Mouse (Mus musculus): ENCODE measurements around the gene Ptges2.

Gene Ptges2

GRCm38 (mm10) chr2:32416556-32416955, 20.9 kb downstream of the Ptges2 start:
- no peak for DNase-seq

DNA sequence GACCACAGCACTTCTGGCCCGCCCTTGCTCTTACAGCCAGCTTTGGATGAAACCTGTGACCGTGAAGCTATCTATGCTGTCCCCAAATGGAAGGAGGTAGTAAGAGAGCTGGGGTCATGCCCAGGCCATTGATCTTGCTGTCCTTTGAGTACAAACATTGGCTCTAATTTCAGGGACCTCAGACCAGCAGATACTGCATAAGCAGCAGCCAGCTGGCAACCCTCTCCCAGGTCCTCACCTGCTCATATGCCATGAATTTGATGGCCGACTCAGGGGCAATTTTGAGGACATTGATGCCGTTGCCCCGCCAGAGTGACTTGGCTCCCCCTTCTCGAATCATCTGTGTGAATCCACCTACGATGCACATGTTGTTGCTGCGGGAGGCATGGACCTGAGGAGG, 21.8 kb downstream of the Ptges2 start:
- no peak for DNase-seq

- no peak for DNase-seq
Measured at GRCm38 (mm10) chr2:32418430-32419151, 22.9 kb downstream of the Ptges2 start.

GRCm38 (mm10) chr2:32419359-32419758, 23.7 kb downstream of the Ptges2 start:
- peak; percentile 80 for DNase-seq

GRCm38 (mm10) chr2:32420066-32420608, 24.4 kb downstream of the Ptges2 start:
- DNase-seq: no peak

DNA sequence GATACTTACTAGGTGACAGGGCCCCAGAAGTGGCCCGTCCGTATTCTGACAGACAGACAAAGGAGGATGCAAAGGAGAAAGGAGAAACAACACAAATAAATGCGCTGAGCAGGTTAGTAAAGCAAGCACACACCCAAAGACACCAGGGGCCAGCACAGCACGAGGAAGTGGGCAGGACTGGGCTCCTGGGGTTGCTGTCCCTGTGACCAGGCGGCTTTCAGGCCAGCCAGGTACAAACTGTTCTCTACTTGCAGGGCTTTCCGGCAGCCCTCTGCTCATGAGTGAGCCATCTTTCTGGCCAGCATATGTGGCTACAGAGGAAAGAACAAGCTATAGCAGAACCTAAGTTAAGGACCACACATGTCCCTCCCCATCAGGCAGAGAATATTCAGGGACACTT, 25.0 kb downstream of the Ptges2 start:
- no peak for DNase-seq

GRCm38 (mm10) chr2:32421851-32422251, 26.2 kb downstream of the Ptges2 start:
- no peak for DNase-seq

DNA sequence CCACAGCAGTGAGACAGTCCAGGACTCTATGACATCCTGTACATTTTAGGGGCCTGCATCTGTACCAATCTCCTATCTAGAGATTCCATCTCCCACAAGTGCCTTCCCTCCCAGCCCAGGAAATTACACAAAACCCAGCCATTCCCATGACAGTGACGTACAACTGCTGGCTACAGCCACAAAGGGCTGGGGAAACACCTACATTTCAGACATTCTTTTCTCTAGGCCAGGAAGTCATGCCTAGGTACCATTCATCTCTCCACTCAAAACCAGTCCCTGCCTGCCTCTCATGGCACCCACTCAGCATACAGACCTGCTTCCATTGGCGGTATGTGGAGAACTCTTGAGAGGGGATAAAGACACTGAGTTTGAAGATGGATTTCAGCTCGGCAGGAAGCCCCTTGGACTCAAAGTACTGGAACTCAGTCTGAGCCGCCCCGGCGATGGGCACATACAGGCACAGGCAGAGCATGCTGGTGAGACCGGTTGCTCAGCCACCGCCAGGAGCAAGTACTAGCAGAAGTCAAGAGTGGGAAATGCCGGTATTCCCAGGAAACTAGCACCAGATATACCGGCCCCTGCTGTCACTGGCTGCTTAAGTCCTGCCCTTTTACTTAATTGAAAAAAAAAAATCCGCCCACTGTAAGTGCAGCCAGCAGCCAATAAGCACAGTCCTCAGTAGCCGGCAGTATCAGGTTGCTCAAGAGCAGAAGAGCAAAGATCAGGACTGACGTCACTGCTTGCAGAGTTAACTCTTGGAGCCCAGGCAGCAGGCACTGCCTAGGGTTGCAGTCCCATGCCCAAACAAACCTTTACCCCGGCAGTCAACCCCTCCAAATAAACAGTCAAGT, 28.0 kb downstream of the Ptges2 start:
- peak; percentile 68 for DNase-seq

DNA sequence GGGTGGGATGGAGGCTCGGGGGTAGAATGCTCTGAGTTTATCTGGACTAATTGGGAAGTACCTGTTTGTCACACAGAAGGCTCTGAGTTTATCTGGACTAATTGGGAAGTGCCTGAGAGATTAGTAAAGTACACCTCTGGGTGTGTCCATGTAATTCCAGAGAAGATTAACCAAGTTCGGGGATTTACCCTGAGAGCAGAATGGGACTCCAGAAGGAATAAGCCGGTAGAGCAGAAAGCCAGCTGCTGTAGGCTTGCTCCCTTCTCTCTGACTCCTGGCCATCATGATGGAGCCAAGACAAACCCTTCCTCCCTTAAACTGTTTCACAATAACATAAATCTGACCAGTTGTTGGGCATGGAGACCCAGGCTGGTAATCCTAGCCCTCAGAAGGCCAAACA, 29.1 kb downstream of the Ptges2 start:
- no peak for DNase-seq

DNA sequence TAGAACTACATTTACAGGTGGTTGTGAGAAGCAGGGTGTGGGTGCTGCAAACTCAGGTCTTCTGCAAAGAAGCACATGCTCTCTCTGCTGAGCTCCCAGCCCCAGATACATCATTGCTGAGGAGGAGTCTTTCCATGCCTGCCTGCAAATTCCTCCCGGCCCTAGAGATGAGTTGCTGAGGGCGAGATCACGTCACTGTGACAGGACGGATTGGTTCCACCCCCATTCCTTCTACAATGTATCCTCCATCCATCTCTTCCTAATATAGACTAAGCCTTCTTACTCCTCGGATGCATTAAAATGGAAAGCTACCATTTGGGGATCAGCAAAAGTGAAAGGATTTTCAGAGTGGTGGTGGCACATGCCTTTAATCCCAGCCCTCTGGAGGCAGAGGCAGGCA, 29.9 kb downstream of the Ptges2 start:
- DNase-seq: no peak

DNA sequence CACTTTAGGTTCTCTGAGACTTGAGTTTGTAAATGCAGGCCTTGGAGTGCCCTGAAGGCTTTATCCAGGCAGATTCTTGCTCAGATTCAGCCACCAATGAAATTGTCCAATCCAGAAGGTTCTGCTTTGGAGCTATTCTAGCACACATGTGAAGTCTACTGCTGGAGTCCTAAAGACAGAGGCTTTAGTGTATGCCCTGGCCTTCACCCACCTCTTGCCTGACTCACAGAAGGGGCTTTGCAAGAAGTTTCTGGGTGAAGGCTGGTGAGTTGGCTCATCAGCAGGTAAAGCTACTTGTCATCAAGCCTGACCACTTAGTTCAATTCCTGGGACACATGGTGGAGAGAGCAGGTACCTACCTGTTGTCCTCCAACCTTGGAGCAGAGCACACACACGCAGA, 30.4 kb downstream of the Ptges2 start:
- DNase-seq: no peak

DNA sequence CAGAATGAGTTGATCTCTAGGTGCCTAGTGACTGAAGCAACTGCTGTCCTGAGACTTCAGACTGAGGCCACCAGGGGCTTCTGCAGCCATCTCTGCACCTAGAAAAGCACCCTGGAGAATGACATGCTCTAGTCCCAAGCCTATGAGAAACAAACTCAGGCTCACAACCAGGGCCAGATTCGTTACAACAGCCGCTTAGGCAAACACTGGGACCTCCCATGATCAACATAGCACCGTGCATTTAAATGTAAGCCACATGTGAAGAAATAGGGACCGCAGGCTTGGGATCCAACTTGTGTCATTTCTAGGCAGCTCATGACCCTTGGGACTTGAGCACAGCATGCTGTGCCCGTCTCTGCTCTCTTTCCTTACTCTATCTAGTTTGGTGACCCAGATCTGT, 32.0 kb downstream of the Ptges2 start:
- no peak for DNase-seq

GRCm38 (mm10) chr2:32428262-32428722, 32.6 kb downstream of the Ptges2 start:
- DNase-seq: no peak

GRCm38 (mm10) chr2:32429215-32429891, 33.7 kb downstream of the Ptges2 start:
- no peak for DNase-seq

DNA sequence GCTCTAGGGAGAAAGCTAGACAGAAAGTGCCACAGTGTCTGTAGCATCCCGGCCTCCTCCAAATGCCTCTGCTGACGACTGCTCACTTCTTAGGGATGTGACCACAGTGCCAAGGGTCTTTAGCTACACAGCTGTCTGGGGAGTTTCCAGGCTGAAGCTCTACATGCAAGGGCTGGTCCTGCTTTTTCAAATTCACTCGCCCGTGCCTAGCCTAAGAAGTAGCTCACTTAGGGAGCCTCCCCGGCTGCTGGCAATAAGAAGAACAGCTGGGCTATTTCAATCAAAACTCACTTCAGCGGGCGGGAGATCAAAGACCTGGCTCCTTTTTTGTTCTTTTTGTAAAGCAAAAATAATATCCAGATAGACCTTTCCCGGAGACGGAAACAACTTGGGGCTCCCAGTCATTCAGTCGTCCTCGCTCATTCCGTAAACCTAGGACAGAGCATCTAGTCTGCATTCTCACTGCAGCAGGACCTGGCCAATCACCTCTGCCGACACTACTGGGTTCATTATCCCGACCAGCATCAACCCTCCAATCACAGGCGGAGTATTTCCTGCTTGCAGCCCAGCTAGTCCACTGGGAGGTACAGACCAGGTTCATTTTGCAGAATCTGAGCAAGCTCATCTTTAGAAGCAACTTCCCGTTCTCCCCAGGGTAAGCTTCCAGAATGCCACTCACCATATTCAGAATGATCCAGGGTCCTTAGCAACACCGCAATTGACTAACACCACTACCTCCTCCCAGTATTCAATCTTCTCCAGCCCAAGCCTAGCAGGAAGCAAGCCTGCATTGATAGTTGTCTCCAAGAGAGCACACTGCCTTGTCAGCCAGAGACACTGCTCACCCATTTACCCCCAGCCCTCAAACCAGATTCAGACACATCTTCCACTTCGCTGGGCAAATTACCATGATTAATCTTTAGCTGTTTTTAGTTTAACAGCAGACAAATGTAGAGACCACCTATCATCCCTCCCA, 35.3 kb downstream of the Ptges2 start:
- peak; percentile 95 for DNase-seq

DNA sequence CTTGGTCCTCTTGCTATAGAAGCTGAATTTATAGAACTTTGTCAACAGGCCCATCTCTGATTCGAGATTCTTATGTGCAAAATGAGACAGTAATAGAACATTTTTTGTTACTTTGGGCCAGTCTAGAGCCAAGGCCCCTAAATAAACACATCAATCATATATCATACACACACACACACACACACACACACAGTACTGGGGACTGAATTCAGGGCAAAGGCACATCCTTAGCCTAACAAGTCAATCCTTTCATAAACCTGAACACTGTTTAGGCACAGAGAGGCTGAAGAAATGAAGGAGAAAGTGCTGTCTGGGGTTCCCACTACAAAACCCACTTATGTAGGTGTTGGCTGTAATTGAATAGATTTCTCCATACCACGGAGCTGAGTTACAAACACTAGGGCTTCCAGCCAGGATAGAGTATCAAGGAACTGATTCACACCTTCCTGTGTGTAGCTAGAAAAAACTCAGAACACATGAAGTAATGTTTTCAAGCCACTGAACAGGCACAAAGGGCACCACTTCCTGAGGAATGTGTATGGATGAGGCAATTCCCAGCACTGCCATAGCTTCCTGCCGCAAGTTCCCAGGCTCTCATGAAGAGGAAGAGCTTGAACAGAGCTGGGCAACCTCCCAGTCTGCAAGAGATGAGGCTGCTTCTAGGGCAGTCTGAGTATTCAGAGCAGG, 41.1 kb downstream of the Ptges2 start:
- DNase-seq: no peak

DNA sequence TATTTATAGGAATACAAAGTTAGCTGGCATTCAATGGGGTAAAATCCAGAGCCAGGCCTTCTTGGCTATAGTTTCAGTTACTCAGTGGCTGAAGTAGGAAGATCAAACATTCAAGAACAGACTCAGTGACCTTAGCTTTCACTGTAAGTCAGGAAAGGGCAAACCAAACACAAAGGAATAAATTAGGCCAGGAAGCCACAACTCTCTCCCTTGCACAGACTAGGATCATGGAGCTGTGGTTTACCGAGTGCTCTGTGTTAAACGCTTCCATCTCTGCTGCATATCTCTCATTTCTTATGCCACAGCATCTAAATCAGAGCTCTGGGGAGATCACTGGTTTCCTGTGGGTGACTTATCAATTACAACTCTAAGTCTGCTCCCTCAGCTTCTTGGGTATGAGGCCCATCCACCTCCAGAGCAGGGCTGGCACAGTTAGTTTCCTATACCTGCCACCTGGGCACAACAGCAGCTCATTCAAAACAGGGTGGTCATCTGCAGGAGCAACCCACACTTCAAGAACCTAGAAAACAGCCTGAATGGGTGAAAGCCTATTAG, 42.0 kb downstream of the Ptges2 start:
- no peak for DNase-seq

- DNase-seq: no peak
Measured at GRCm38 (mm10) chr2:32438733-32439132, 43.0 kb downstream of the Ptges2 start.

- DNase-seq: no peak
Measured at GRCm38 (mm10) chr2:32439177-32439576, 43.5 kb downstream of the Ptges2 start.

- no peak for DNase-seq
Measured at GRCm38 (mm10) chr2:32440164-32440563, 44.5 kb downstream of the Ptges2 start.

DNA sequence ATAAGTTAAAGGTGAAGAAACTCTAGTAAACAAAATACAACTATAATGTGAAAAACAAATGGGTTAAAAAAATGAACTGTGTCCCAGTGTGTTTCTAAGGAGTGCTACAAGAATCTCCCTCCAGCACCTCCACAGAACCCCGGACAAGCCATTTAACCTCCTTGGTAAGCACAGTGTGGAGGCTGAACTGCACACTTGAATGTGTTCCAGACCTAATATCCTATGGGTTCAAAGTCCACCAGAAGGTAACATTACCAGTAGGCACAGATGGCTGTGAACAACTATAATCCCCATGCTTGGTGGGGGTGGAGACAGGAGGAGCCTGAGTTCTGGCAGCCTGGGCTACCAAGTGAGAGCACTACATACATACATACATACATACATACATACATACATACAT, 44.9 kb downstream of the Ptges2 start:
- no peak for DNase-seq
